Mouse (Mus musculus): ENCODE data around the gene Hamp.

Gene Hamp

DNA sequence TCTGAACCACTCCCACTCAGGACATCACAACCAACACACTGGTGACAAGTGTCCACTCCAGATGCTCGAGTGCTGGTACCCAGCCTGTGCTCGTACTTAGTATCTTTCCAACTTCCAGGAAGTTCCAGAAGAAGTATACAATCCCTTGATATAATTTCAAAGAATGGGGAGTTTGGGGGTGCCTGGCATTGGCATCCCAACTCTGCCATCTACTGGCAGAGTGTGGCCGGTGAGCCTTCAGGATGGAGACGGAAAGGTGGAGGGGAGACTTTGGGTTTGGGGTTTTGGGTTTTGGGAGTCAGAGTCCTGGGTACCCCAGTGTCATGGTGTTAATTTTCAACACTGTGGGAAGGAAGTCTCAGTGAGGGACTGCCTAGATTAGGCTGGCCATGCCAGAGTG lies 39.8 kb downstream of the Hamp start:
- DNase-seq: peak in 1 of 2 experiments; percentile 9

GRCm38 (mm10) chr7:30895217-30895616 lies 48.6 kb downstream of the Hamp start:
- DNase-seq: no peak

GRCm38 (mm10) chr7:30892515-30892914 lies 51.3 kb downstream of the Hamp start:
- DNase-seq: no peak
